Mouse (Mus musculus) small intestine, adult 2 months (tissue): Measurements from ENCODE around the gene Ung.

Experiments used
- CTCF ChIP-seq: fragments of 200-500 bp; IDR thresholded peaks from 2 replicates; pipeline ENCODE4 v1.5.1; 2012; ENCODE audit warnings: low read depth, mild to moderate bottlenecking, control low read depth, inconsistent platforms, low read length, moderate library complexity, mixed read lengths; ENCODE audit not compliant: insufficient replicate concordance, insufficient read length; ENCODE audit errors: extremely low read depth
- POLR2A ChIP-seq: fragments of 200-500 bp; IDR thresholded peaks from 2 replicates; pipeline ENCODE4 v1.6.1; 2012; ENCODE audit warnings: low read depth, mild to moderate bottlenecking, control low read depth, inconsistent platforms, low read length, moderate library complexity

- TF ChIP-seq CTCF = no peak
- no peak for TF ChIP-seq POLR2A
These were observed 7.5 kb downstream of the Ung start for GRCm38 (mm10) chr5:114137481-114138276.
